Mouse (Mus musculus) naive thymus-derived CD4-positive, alpha-beta T cell, adult 2 months (primary cell): ENCODE measurements around the gene Grik4.
"Not testable (repeated sequence)": the region's sequence is repeated elsewhere in the genome, so short reads cannot be mapped to it uniquely, and the experiment has no call there.

Source experiments
- DNase-seq: peaks from one replicate; pipeline ENCODE4 v3.0.0-alpha.2; 2011; ENCODE audit warnings: low read depth

The Grik4 gene

GRCm38 (mm10) chr9:42943781-42944535 is at the start of gene Grik4:
Grik4 (minus strand) TSS chr9:42944493.
- peak; percentile 4 for DNase-seq

- no peak for DNase-seq
Observed at GRCm38 (mm10) chr9:42993659-42994058, 49.4 kb upstream of the Grik4 start.

- DNase-seq = no peak
Observed at GRCm38 (mm10) chr9:42987988-42988387, 43.7 kb upstream of the Grik4 start.

DNA sequence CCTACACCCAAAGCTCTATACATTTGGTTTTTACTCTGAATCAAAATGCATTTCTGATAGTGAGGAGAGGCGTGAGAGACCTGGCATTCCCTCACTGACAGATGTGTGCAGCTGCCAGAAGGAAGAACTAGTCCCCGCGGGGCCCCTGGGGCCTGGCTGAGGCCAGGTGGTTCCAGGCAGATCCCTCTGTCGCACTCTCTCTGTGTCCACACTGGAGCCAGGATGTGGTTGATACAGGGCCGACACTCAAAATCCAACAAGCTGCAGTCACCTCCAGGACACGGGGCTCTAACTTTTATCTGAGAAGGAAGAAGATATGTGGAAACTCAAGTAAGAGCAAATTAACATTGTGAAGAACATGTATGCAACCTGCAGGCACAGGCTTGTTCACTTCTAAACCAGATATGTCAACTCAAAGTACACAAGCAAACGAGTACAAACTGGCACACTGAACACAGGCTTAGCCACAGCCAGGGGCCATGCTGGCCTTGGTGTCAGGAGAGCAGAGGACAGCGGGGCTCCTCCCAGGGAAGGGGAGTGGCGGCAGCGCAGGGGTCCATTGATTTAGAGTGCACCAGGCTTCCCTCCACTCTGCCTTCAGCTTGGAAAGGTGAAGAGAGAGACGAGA is 24.7 kb upstream of the Grik4 start:
- no peak for DNase-seq

- DNase-seq = no peak
Observed at GRCm38 (mm10) chr9:42967731-42968130, 23.4 kb upstream of the Grik4 start.

- not testable (repeated sequence) for DNase-seq
Observed at GRCm38 (mm10) chr9:42964809-42965208, 20.5 kb upstream of the Grik4 start.

DNA sequence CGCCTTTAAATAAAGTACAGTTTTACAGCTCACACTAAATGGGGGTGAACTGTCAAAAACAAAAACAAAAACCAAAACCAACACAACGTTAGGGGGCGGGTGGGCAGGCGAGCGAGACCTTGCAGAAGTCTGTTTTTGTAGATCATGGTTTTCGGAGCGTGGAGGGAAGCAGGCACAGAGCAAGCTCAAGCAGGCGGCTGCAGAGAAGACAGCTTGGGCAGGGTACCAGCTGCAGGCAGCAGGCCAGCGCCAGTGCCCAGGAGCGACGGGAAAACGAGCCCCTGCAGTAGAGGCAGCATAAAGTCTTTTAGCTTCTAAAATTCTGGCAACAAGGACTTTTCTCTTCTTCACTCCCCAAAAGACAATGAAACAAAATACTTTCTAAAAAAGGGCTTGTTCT is 20.1 kb upstream of the Grik4 start:
- no peak for DNase-seq

DNA sequence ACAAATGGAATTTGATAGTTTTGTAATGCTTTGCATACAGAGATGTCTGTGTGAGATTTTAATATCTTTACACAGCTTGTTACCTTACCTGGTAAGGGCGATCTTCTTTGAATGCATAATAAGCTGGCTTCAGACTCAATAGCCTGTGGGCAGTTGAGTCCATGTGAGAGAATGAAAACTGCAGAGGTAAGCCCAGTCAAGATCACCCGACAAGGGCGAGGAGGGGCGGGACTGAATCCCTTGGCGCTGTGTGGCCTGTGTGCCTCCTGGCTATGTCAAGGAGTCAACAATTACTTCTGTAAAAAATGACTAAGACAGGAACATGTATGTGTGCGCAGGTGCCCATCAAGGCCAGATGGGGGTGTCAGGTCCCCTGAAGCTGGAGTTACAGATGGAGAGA is 18.2 kb upstream of the Grik4 start:
- DNase-seq = no peak

- no peak for DNase-seq
Observed at GRCm38 (mm10) chr9:42958401-42958800, 14.1 kb upstream of the Grik4 start.

DNA sequence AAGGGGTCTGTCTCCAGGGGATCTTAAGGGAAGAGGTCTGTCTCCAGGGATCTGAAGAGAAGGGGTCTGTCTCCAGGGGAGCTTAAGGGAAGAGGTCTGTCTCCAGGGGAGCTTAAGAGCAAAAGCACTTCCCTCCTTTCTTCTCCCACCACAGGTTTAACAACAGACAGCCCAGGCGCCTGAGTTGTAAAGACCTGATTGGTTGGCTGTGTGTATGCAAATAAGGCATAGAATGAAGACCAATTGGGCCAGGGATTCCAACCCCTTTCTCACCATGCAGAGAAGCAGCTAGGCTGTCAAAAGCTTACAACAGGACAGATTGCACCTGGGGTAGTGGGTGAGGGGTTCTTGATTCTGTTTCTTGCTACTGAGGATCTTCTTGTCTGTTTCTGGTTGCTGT is 4.1 kb upstream of the Grik4 start:
- DNase-seq = no peak

- no peak for DNase-seq
Observed at GRCm38 (mm10) chr9:42945174-42945573, 881 bp upstream of the Grik4 start.

- DNase-seq = peak; percentile 72
Observed at GRCm38 (mm10) chr9:42944536-42945006, 278 bp upstream of the Grik4 start.

DNA sequence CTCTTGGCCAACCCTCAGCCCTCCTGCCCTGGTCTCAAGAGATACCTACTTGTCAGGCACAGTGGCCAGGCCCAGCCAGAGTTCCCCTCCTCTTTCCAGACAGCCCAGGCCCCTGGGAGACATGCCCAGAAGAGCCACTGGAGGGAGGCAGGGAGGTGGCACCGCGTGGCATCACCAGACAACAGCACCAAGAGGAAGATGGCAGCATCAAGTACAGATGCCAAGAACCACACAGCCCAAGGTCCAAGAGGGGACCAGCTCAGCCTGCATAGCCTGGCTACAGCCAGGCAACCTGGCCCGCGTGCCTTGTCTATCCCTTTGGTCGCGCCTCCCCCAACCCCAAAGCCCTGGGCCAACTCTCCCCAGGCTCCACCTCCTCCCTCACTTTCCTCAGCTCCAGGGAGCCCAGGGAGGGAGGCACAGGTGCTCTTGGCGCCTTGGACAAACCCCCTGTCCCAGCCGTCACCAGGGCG is 1.2 kb downstream of the Grik4 start:
- no peak for DNase-seq

DNA sequence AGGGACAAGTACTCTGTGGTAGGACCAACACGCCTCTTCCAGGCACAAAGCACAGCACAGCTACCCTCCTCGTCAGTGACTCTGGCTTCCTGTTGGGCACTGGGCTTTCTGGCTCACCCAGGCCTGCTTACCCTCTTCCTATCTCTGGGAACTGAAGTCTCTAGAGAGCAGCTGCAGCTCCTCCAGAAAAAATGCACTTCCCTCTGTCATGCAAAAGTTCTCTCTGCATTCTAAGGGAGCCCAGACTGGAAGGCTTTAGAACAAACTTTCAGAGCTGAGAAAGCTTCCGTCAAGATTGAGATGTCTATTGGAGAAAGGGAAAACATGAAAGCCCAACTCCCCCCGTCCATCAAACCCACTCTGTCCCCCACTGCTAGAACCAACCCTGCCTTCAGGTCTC is 2.1 kb downstream of the Grik4 start:
- no peak for DNase-seq

- DNase-seq = no peak
Observed at GRCm38 (mm10) chr9:42932146-42932545, 12.1 kb downstream of the Grik4 start.

DNA sequence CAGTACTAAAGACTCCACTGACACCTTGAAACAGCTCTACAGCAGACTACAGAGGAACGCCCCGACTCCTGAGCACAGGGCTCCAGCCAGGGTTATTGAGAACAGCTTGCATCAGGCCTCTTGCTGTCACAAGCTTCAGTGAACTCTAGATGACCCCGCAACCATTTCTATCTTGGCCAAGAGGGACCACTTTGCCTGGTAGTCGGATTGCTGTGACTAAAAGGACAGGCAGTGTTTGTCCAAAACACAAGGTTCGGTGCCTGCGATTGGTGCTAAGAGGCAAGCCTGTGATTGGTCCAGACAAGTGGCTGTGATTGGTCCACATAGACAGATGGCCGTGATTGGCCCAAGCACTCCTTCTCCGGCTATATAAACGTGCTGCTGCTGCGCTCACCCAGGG is 16.8 kb downstream of the Grik4 start:
- no peak for DNase-seq

GRCm38 (mm10) chr9:42926564-42926963 is 17.7 kb downstream of the Grik4 start:
- no peak for DNase-seq

DNA sequence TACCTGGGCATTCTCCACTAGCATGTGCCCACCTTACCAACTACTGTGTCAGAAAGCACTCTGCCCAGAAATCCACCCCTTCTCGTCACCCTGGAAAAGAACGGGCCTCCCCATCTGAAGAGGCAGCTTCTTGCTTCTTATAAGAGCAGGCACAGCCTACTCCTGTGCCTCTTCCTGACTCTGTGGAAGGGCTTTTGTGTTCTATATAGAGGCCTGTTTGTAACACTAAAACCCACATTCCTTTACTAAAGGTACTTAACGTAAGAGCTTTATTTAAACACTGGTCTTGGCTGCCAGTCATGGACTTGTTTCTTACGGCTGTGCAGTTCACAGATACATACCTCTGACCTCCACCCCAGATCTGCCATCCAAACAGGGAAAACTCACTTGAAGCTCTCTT is 22.5 kb downstream of the Grik4 start:
- no peak for DNase-seq

- no peak for DNase-seq
Observed at GRCm38 (mm10) chr9:42920190-42920589, 24.1 kb downstream of the Grik4 start.

- DNase-seq = no peak
Observed at GRCm38 (mm10) chr9:42917911-42918310, 26.4 kb downstream of the Grik4 start.

DNA sequence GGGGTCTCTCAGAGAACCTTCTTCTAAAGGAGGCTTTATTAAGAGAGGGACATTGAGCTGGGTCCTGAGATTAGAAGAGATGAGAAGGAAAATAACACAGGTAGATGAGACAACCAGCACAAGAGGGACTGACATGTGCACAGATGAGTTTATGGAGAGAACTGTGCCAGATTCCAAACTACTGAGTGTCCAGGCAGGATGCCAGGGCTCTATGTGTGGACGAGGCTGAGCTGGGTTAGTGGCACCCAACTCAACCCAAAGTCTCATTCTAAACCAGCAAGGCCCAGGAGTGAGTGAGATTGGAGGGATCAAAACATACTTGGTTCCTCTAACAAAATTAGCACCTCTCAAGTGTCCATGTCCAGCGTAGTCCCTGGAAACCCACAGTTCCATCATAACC is 31.1 kb downstream of the Grik4 start:
- no peak for DNase-seq

DNA sequence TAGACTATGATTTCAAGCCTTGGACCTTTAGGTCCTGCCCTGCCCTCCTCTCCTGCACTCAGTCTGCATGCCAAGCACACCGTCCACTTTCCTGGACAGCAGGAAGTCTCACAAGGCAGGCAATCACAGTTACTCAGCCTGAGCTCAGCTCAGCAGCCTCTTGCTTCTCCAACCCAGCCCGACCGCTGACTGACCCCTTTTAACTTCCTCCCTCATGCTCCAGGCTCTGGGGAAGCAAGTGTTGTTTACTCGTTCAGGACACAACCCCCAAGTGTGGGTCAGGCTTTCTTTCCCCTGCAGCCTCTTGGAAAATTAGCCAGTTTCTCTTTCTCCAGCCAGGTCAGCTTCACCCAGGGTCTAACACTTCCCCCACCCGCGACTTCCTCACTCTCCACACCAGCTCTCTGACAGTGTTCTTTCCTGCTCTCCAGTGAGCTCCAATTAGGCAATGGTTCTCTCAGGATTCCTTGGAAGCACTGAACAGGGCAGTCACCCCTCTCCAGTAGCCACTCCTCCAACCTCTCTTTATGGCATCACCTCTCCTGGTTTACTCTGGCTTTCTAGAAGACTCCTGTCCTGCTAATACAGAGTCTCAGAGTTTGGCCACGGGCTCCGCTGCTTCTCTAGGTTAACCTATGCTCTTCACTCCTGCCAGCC is 35.5 kb downstream of the Grik4 start:
- no peak for DNase-seq

DNA sequence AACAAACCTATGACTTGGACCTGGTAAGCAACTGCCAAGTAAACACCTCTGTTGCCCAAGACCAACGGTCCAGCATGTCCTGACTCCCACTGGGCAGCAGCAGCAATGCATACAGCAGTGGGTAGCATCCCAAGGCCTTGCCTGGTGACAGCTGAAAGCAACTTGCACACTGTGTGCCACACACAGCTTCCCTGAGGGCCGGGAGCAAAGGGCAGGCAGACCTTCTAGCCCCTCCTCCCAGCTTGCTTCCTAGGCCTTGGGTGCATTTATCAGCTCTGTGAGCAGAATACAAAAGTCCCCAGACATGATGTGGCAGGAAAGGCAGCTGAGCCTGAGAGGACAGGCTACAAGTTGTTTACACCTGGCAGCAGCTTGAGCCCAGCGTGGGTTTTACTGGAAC is 37.3 kb downstream of the Grik4 start:
- DNase-seq = no peak
